In the genomic region with DNA sequence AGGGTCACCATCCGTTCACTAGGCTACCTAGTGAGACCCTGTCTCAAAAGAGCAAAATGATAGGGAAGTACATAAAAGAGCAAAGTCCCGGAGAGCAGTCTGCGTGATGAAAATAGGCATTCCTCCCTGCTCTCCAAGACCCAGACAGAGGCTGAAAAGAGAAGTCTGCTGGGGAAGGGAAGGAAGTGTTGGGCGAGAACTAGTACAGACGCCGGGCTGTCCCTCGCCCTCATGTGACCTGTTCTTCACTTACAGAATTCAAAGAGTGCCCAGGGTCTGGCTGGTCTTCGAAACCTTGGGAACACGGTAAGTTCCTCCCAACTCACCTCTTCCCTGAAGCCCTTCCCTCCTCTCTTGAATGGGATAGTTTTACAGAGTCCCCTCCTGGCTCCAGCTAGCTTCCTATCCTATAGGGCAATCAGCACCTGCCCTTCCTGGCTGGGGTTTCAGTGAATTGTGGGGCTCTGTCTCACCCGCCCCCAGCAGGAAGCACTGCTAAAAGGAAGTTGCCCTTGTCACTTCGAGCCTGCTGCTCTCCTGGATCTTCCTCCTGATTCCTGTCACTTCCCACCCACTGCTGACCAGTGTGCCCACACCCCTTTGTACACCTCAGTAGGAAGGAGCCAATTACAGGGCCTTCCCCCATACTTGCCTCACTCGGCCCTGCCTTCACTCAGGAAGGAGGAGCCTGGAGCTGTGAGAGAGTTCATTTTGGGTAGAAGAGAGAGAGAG, we compare ENCODE assay signal across 12 mouse cellular contexts. TPM values are rescaled to one million over a fixed set of nuclear protein-coding genes. Genes with fewer than 3 reads are reported as not detected.
DNase-seq lines count a peak whose midpoint lies in the region; ATAC-seq and TF ChIP-seq lines count a peak whose summit lies in the region.
"Had no signal": no experiment of that assay in that cellular context is flagged by ENCODE, and none has a peak within 500 bp of the region (broad histone marks: within the 10 kb centered on the region; RNA-seq: fewer than 3 reads in every experiment).

No protein-coding gene starts in this region.

- peaks cover 41% of the 10 kb centered on the region for H3K4me1 ChIP-seq in thymus, adult 2 months (replicated peaks; ENCODE audit: control insufficient read depth, insufficient read depth, low read length)
- peaks cover 39% of the 10 kb centered on the region for H3K4me1 ChIP-seq in liver, postnatal 0 days (ENCODE audit: insufficient read depth)
- H3K4me1 ChIP-seq in forebrain, embryonic 16.5 days (replicated peaks; ENCODE audit: control insufficient read depth, insufficient read depth, low read length): peaks cover 31% of the 10 kb centered on the region

- H3K4me3 ChIP-seq in gastrocnemius, adult 2 months: peak overlapping the region; percentile 89
- no peak overlapping the region for H3K4me3 ChIP-seq in thymus, adult 2 months (ENCODE audit: control insufficient read depth, insufficient read depth, low read length)
- H3K4me3 ChIP-seq in liver, postnatal 0 days (ENCODE audit: low read depth, low read length): no peak overlapping the region
- no peak overlapping the region for H3K4me3 ChIP-seq in forebrain, embryonic 16.5 days (replicated peaks; ENCODE audit: low read length)

- no peak for TF ChIP-seq POLR2A in thymus, adult 2 months (IDR thresholded peaks at IDR 0.05; ENCODE audit: control insufficient read depth, extremely low read depth, insufficient read depth, low read length, poor library complexity)

- H3K9me3 ChIP-seq in liver, postnatal 0 days (ENCODE audit: low read length): no peaks in the 10 kb centered on the region
- H3K9me3 ChIP-seq in forebrain, embryonic 16.5 days (ENCODE audit: control insufficient read depth, low read length): no peaks in the 10 kb centered on the region

- H3K4me2 ChIP-seq in liver, postnatal 0 days (ENCODE audit: low read depth, low read length): peak overlapping the region; percentile 33
- no peak overlapping the region for H3K4me2 ChIP-seq in forebrain, embryonic 16.5 days (ENCODE audit: low read length)

- peak overlapping the region; percentile 97 for H3K27ac ChIP-seq in gastrocnemius, adult 2 months
- H3K27ac ChIP-seq in thymus, adult 2 months (ENCODE audit: control insufficient read depth, insufficient read depth, low read length): no peak overlapping the region; the same call in 1 of the 2 replicates
- H3K27ac ChIP-seq in liver, postnatal 0 days (ENCODE audit: low read depth): peak overlapping the region; percentile 63
- H3K27ac ChIP-seq in forebrain, embryonic 16.5 days (ENCODE audit: low read length): no peak overlapping the region
- H3K27ac ChIP-seq: liver, embryonic 14.5 days had no signal

- 18% methylated on average over 12 of the region's 12 CpGs for whole genome bisulfite sequencing in thymus, adult 2 months
- WGBS in liver, postnatal 0 days (ENCODE audit: insufficient replicate concordance): 35% methylated on average over 12 of the region's 12 CpGs
- 65% methylated on average over 12 of the region's 12 CpGs for WGBS in forebrain, embryonic 16.5 days

- no peak for DNase-seq in gastrocnemius, adult 2 months
- DNase-seq in gastrocnemius, postnatal 25 days: no peak
- peak; percentile 50 for DNase-seq in thymus, adult 2 months
- DNase-seq in thymus, adult 18-20 months: no peak
- DNase-seq in liver, postnatal 0 days: peak; percentile 38
- no peak for DNase-seq in urinary bladder, postnatal 4 days (ENCODE audit: low spot score in 2 of 2)
- DNase-seq in urinary bladder, postnatal 14 days (ENCODE audit: low spot score): no peak
- DNase-seq: right cerebral cortex, postnatal 25 days had no signal

- TF ChIP-seq EP300 in liver, postnatal 0 days (IDR thresholded peaks at IDR 0.05; ENCODE audit: low read depth): no peak

- no peaks in the 10 kb centered on the region for H3K36me3 ChIP-seq in thymus, adult 2 months (ENCODE audit: control insufficient read depth, insufficient read depth, low read length)
- no peaks in the 10 kb centered on the region; the same call in 1 of the 2 replicates for H3K36me3 ChIP-seq in liver, postnatal 0 days (replicated peaks; ENCODE audit: insufficient read depth, low read length)
- H3K36me3 ChIP-seq in forebrain, embryonic 16.5 days (ENCODE audit: control insufficient read depth, insufficient read depth): no peaks in the 10 kb centered on the region

- peak; percentile 11; the same call in 1 of the 2 replicates for ATAC-seq in liver, postnatal 0 days
- ATAC-seq in forebrain, embryonic 16.5 days: no peak

- intact Hi-C loops in gastrocnemius, adult 2 months (cut with DNase I): no loop called here

- TF ChIP-seq CTCF in gastrocnemius, adult 2 months (IDR thresholded peaks at IDR 0.05): no peak
- TF ChIP-seq CTCF in thymus, adult 2 months (IDR thresholded peaks at IDR 0.05; ENCODE audit: borderline replicate concordance, control insufficient read depth, extremely low read depth, insufficient read depth, low read length, poor library complexity): no peak
- no peak for TF ChIP-seq CTCF in liver, postnatal 0 days (IDR thresholded peaks at IDR 0.05; ENCODE audit: low read depth)

- H3K27me3 ChIP-seq in thymus, adult 2 months (ENCODE audit: control insufficient read depth, insufficient read depth, low read length): peaks cover 3% of the 10 kb centered on the region; the same call in 1 of the 2 replicates
- H3K27me3 ChIP-seq in liver, postnatal 0 days (ENCODE audit: insufficient read depth, low read length): peaks cover 8% of the 10 kb centered on the region; the same call in 1 of the 2 replicates
- 0 out of 2 replicates have a peak, but pooled peaks cover 4% of the 10 kb centered on the region for H3K27me3 ChIP-seq in forebrain, embryonic 16.5 days (replicated peaks; ENCODE audit: control insufficient read depth, insufficient read depth, low read length)

- H3K9ac ChIP-seq in liver, postnatal 0 days (replicated peaks): no peak overlapping the region
- no peak overlapping the region for H3K9ac ChIP-seq in forebrain, embryonic 16.5 days (replicated peaks; ENCODE audit: low read depth, low read length)
- H3K9ac ChIP-seq: liver, embryonic 14.5 days had no signal

RNA-seq across cellular contexts. Expression of gene Mfrp, which starts 12.5 kb away (rescaled TPM):
- total RNA-seq in gastrocnemius, adult 2 months (2021): not detected
- not detected for total RNA-seq in gastrocnemius, postnatal 25 days (2021)
- polyA plus RNA-seq in thymus, adult 2 months (2012; rRNA removed): 0.09 TPM in 1 of 2 replicates, not detected in the other
- polyA plus RNA-seq in liver, postnatal 0 days (2015; fragmentation: Nextera tagmentation; extraction: Ambion mirVana): not detected in 2 replicates
- polyA plus RNA-seq in forebrain, embryonic 16.5 days (2015; fragmentation: Nextera tagmentation; extraction: Ambion mirVana): 0.12 TPM in 1 of 2 replicates, not detected in the other
- polyA plus RNA-seq: forebrain, embryonic 11.5 days; large intestine, adult 2 months; liver, embryonic 14.5 days had no signal

RNA-seq across cellular contexts. Expression of gene C1qtnf5, which starts 18.0 kb away (rescaled TPM):
- total RNA-seq in gastrocnemius, adult 2 months (2021): 1 to 10 TPM; 2.5 to 7.6 TPM
- total RNA-seq in gastrocnemius, postnatal 25 days (2021): 10 to 100 TPM in 1 of 2 experiments, 1 to 10 TPM in 1; 8.0 to 13.6 TPM
- polyA plus RNA-seq in thymus, adult 2 months (2012; rRNA removed): 3.4 and 5.0 TPM in 2 replicates
- polyA plus RNA-seq in liver, postnatal 0 days (2015; fragmentation: Nextera tagmentation; extraction: Ambion mirVana): 1.0 and 1.3 TPM in 2 replicates
- 2.3 and 2.7 TPM in 2 replicates for polyA plus RNA-seq in forebrain, embryonic 16.5 days (2015; fragmentation: Nextera tagmentation; extraction: Ambion mirVana)

RNA-seq across cellular contexts. Expression of gene Usp2, which starts 22.2 kb away (rescaled TPM):
- total RNA-seq in gastrocnemius, adult 2 months (2021): 100 to 1,000 TPM; 223 to 228 TPM
- total RNA-seq in gastrocnemius, postnatal 25 days (2021): 100 to 1,000 TPM; 160 to 313 TPM
- 4.5 and 6.8 TPM in 2 replicates for polyA plus RNA-seq in thymus, adult 2 months (2012; rRNA removed)
- polyA plus RNA-seq in liver, postnatal 0 days (2015; fragmentation: Nextera tagmentation; extraction: Ambion mirVana): 2.9 and 3.8 TPM in 2 replicates
- polyA plus RNA-seq in forebrain, embryonic 16.5 days (2015; fragmentation: Nextera tagmentation; extraction: Ambion mirVana): 13.6 and 13.7 TPM in 2 replicates

RNA-seq across cellular contexts. Expression of gene Gm49380, which starts 24.3 kb away (rescaled TPM):
- 1 to 10 TPM in 1 of 2 experiments, under 1 TPM in 1; 0.71 to 1.4 TPM for total RNA-seq in gastrocnemius, adult 2 months (2021)
- total RNA-seq in gastrocnemius, postnatal 25 days (2021): 1 to 10 TPM in 1 of 2 experiments, under 1 TPM in 1; 0.82 to 2.4 TPM
- polyA plus RNA-seq in thymus, adult 2 months (2012; rRNA removed): not detected in 2 replicates
- polyA plus RNA-seq in liver, postnatal 0 days (2015; fragmentation: Nextera tagmentation; extraction: Ambion mirVana): not detected in 2 replicates
- polyA plus RNA-seq in forebrain, embryonic 16.5 days (2015; fragmentation: Nextera tagmentation; extraction: Ambion mirVana): 0.15 and 0.16 TPM in 2 replicates
- polyA plus RNA-seq: forebrain, embryonic 11.5 days; large intestine, adult 2 months had no signal

RNA-seq across cellular contexts. Expression of gene Rnf26, which starts 24.3 kb away (rescaled TPM):
- total RNA-seq in gastrocnemius, adult 2 months (2021): 1 to 10 TPM; 3.0 to 3.1 TPM
- total RNA-seq in gastrocnemius, postnatal 25 days (2021): 1 to 10 TPM; 2.9 TPM
- polyA plus RNA-seq in thymus, adult 2 months (2012; rRNA removed): 72.3 and 119 TPM in 2 replicates
- 17.9 and 18.8 TPM in 2 replicates for polyA plus RNA-seq in liver, postnatal 0 days (2015; fragmentation: Nextera tagmentation; extraction: Ambion mirVana)
- polyA plus RNA-seq in forebrain, embryonic 16.5 days (2015; fragmentation: Nextera tagmentation; extraction: Ambion mirVana): 33.4 and 43.2 TPM in 2 replicates

Comparison
In these comparisons a context has a peak if more than half of its experiments do, and no peak if none do; other contexts are left out.
1. DNase-seq: peak in thymus, adult 2 months (single experiment) and liver, postnatal 0 days (single experiment); none in gastrocnemius, adult 2 months (single experiment), gastrocnemius, postnatal 25 days (single experiment), thymus, adult 18-20 months (0 of 2), urinary bladder, postnatal 4 days (0 of 2) and urinary bladder, postnatal 14 days (single experiment).
2. H3K27ac ChIP-seq: peak in gastrocnemius, adult 2 months (single experiment) and liver, postnatal 0 days (single experiment); none in thymus, adult 2 months (single experiment) and forebrain, embryonic 16.5 days (single experiment).